Mouse (Mus musculus): ENCODE results near the gene Oxsr1. TPM values are rescaled to one million over a fixed set of nuclear protein-coding genes. Genes with fewer than 3 reads are reported as not detected.

The Oxsr1 gene
- total RNA-seq, 2 experiments from 2014 or later: 3.7 to 11.0 TPM

- peak; percentile 74 for ATAC-seq (replicated peaks; ENCODE audit: low FRiP score, poor library complexity, severe bottlenecking)
Observed at GRCm38 (mm10) chr9:119339558-119340211, 17.5 kb upstream of the Oxsr1 start, which contains the start of gene Acaa1a. Gene Acaa1a (plus strand): TSS chr9:119339676.

GRCm38 (mm10) chr9:119339106-119339505, 16.9 kb upstream of the Oxsr1 start:
- ATAC-seq (replicated peaks; ENCODE audit: low FRiP score, poor library complexity, severe bottlenecking): no peak

- no peak for ATAC-seq (replicated peaks; ENCODE audit: low FRiP score, poor library complexity, severe bottlenecking)
Observed at GRCm38 (mm10) chr9:119338350-119338749, 16.1 kb upstream of the Oxsr1 start.

DNA sequence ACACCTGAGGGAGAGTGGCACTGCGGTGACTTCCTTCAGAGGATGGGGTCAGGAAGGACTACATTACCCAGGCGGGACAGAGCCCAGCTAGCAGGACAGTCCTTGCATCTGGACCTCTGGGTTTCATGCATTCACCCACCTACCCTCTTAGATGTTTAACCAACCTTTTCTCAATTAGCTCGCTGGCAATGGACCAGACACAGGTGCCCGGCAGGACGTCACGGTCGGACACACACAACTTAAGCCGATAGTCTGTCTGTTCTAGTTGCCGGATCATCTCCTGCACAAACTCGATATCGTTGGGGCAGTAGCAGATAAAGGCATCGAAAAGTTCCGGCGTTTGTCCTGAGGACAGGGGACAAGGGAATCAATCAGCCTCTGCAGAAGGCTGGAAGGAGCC, 15.6 kb upstream of the Oxsr1 start:
- ATAC-seq (replicated peaks; ENCODE audit: low FRiP score, poor library complexity, severe bottlenecking): no peak

- no peak for ATAC-seq (replicated peaks; ENCODE audit: low FRiP score, poor library complexity, severe bottlenecking)
Observed at GRCm38 (mm10) chr9:119335571-119335970, 13.3 kb upstream of the Oxsr1 start.

- no peak for ATAC-seq (replicated peaks; ENCODE audit: low FRiP score, poor library complexity, severe bottlenecking)
Observed at GRCm38 (mm10) chr9:119334834-119335233, 12.6 kb upstream of the Oxsr1 start.

- ATAC-seq (replicated peaks; ENCODE audit: low FRiP score, poor library complexity, severe bottlenecking): no peak
Observed at GRCm38 (mm10) chr9:119334324-119334723, 12.1 kb upstream of the Oxsr1 start.

DNA sequence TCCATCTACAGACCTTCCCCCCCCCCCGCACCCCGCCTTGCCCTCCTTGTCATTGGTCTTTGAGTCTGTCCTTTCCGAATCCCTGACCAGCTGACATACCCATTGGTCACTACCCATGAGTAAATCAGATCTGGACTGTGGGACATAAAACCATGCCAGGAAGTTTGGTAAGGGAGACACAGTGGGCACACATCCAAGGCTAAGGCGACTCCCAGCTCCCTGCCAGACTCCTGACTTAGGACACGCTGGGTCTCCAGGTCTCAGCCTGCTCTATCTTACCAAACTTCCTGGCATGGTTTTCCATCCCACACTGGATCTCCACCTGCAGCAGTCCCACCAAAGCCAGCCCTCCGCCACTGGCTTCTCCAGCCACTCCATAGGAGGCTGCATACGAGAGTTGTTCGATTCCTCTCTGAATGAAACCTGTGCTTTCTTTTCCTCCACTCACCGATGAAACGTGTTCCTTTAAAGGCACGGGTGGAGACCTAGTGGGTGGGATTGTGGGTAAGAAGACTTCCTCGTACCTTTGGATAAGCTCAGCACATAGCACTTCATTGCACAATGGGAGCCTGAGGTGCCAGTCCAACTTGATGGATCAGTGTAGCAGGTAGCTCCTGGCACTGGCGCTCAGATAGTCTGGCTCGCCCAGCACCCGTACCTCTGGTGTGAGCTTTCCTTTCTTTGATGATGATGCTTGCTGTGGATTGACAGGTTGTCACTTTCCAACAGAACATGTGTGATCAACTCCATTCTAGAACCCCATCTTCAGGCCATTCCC, 8.1 kb upstream of the Oxsr1 start:
- ATAC-seq (replicated peaks; ENCODE audit: low FRiP score, poor library complexity, severe bottlenecking): no peak

GRCm38 (mm10) chr9:119328488-119328887, 6.3 kb upstream of the Oxsr1 start:
- no peak for ATAC-seq (replicated peaks; ENCODE audit: low FRiP score, poor library complexity, severe bottlenecking)

DNA sequence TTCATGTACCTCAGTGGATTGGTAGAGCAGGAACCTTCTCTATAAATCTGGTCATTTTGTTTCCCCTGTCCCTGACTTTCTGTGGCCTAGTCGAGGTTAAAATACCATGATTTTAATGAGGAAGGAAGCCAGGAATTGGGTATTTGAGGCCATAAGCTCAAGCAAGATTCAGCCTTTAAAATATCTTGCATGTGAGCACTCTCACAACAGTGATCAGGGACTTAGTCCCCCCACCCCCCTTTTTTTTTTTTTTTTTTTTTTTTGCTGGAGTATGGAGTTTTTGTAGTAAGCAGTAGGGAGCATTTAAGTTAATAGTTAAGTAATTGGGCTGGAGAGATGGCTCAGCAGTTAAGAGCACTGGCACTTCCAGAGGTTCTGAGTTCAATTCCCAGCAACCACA, 1.9 kb upstream of the Oxsr1 start:
- ATAC-seq (replicated peaks; ENCODE audit: low FRiP score, poor library complexity, severe bottlenecking): no peak

DNA sequence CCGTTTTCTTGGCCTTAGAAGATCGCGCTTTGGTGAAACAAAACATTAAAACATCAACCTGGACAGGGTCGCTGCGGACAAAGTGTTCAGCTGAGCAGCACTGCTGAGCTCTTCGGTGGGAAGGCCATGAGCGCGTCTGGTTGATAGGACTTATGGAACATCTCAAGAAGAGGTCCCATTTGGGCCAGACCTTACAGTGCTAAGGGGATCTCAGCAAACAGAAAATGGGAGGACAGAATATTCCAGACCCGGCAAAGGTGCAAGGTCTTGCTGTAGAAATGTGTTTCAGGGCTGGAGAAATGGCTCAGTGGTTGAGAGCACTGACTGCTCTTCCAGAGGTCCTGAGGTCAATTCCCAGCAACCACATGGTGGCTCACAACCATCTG, 1.0 kb upstream of the Oxsr1 start:
- ATAC-seq (replicated peaks; ENCODE audit: low FRiP score, poor library complexity, severe bottlenecking): peak; percentile 37

DNA sequence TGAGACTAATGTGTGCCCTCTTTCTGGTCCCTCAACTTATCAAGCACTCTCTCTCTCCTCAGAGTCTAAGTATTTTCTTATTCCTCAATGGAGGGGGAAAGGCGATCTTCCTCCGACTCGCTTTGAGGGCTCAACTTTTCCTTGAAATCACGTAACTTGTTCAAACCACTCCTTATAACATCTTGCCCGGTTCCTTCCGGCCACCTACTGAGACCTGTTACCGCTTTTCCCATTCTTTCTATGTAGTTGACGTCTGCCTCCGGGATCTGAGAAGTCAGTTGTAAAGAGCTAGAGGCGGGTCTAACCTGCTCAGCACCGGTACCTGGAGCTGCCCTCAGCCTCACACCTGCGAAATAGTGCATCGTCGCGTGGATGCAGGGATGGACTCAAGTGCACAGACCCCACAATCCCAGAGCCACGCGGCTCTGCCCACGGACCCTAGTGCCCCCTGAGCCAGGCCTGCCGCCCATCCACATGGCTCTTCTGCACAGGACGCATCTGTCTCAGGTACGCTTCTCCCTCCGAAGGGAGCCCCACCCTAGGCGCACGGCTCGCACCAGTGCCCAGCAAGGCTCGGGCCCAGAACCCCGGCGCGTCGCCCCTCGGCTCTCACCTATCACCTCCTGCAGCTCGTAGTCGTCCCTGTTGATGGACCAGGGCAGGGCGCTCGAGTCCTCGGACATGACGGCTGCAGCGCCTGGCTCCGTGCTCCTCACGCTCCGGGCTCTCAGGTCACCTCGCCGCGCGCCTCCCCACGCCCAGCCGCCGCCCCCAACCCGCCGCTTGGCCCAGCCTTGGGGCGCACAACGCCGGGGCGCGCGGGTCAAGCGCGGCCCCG, 616 bp downstream of the Oxsr1 start:
- ATAC-seq (replicated peaks; ENCODE audit: low FRiP score, poor library complexity, severe bottlenecking): 0 out of 2 replicates have a peak, but pooled peaks have one; percentile 10

- no peak for ATAC-seq (replicated peaks; ENCODE audit: low FRiP score, poor library complexity, severe bottlenecking)
Observed at GRCm38 (mm10) chr9:119320946-119321345, 1.3 kb downstream of the Oxsr1 start.

DNA sequence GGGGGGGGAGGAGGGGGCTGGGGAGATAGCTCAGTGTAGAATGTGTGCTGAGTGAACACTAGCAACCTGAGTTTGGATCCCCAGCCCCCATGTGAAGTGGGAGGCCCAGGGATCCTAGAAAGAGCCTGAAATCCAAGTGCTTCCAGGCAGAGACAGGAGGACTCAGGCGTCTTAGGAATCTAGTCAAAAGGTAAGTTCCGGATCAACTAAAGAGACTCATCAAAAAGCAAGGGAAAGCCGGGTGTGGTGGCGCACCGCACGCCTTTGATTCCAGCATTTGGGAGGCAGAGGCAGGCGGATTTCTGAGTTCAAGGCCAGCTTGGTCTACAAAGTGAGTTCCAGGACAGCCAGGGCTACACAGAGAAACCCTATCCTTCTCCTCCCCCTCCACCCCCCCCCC, 1.8 kb downstream of the Oxsr1 start:
- no peak for ATAC-seq (replicated peaks; ENCODE audit: low FRiP score, poor library complexity, severe bottlenecking)

DNA sequence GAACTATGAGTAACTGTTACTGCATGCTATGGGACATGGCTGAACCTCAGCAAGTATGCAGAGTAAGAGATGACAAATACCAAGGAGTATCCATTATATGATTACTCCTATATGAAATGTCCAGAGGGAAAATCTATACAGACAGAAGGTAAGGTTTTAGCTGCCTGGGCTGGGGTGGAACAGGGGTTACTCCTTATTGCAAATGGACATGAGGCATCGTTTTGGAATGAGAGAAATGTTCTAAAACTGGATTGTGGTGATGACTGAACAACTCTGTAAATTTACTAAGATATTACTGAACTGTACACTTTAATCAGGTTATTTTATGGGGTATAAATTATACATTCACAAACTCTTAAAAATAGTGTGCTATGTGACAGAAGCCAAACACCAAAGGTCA, 3.3 kb downstream of the Oxsr1 start:
- ATAC-seq (replicated peaks; ENCODE audit: low FRiP score, poor library complexity, severe bottlenecking): no peak

DNA sequence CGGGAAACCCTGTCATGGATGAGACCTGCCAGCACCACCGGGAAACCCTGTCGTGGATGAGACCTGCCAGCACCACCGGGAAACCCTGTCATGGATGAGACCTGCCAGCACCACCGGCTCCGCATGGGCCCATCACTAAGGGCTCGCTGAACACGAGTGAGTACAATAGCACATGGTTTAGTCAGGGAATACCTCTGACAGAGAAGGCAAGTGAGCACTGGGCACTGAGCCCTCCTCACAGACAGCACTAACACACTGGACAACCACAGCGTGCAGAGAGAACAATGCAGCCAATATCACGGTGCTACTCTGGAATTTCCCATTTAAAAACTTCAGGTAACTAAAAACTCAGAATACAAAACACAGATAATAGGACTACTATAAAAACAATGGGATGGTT, 9.1 kb downstream of the Oxsr1 start:
- ATAC-seq (replicated peaks; ENCODE audit: low FRiP score, poor library complexity, severe bottlenecking): no peak

DNA sequence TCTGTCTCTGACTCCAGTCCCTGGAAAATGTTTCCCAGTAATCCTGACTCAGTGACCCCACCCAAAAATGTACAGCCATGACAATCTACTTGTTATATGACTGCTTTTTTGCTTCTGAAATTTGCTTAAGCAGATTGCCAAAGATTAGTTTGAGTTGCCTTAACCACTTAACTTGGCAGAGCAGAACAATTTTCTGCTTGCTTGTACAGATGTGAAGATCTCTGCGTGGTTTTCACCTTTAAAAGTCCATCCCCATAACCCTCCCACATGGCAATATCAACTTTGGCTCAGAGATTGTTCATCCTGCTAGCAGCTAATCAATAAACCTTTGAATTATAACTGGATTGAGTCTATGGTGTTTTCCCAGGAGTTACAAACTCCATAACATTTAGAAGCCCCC, 13.2 kb downstream of the Oxsr1 start:
- ATAC-seq (replicated peaks; ENCODE audit: low FRiP score, poor library complexity, severe bottlenecking): no peak

GRCm38 (mm10) chr9:119305863-119306262, 16.4 kb downstream of the Oxsr1 start:
- ATAC-seq (replicated peaks; ENCODE audit: low FRiP score, poor library complexity, severe bottlenecking): no peak

GRCm38 (mm10) chr9:119298563-119298962, 23.7 kb downstream of the Oxsr1 start:
- no peak for ATAC-seq (replicated peaks; ENCODE audit: low FRiP score, poor library complexity, severe bottlenecking)

DNA sequence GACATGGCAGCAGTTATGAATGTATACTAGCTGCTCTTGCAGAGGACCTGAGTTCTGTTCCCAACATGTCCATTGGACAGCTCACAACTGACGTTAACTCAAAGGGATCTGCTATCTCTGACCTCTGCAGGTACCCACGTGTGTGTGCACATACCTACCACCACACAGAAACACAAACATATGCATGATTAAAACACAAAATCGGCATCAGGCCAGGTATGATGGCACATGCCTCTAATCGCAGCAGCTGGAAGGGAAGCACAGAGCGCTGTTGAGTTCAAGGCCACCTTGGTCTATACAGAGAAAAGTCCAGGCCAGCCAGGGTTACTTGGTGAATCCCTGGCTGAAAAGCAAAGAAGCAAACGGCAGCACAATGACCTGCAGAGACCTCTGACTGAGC, 24.5 kb downstream of the Oxsr1 start:
- no peak for ATAC-seq (replicated peaks; ENCODE audit: low FRiP score, poor library complexity, severe bottlenecking)

DNA sequence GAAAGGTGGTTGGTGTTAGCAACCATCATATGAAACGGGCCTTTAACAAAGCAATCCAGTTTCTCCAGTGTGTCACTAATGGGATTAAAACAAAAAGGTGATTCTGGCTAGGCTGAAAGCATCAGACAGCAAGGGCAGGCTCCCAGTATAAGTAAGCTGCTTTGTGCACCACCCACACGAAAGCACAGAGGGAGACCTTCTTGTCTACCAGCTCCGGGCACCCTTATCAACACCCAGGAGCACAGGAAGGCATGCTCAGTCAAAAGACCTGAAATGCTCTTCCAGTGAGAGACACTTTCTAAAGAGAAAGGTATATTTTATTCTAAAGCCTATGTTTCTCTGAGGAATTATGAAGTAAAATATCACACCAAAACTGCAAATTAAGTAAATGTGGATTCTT, 31.4 kb downstream of the Oxsr1 start:
- no peak for ATAC-seq (replicated peaks; ENCODE audit: low FRiP score, poor library complexity, severe bottlenecking)
